Mouse (Mus musculus): Measurements from ENCODE around the gene Sox30. TPM values are rescaled to one million over a fixed set of nuclear protein-coding genes. Genes with fewer than 3 reads are reported as not detected.

Gene Sox30
- polyA plus RNA-seq, 1 experiment from 2014 or later = 0.17 TPM

DNA sequence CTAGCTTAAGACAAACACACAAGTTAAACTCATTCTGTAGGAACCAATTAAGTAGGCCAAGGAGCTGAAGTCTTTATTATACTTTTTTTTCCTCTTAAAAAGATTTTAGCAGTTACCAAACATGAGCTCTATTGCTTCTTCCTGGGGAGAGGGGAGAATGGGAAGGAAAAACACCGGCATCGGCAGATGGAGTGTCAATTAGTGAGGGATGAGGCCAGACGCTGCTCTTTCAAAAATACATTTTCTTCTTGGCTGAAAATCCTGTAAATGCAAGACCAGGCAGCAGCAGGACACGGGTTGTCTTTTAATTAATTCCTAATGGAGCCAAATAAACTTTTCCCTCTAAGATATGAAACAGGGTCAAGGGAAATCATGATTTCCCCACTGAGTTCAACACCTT is 33.3 kb upstream of the Sox30 start:
- Histone ChIP-seq H3K9ac (ENCODE audit: low read length) (no peak overlapping the region), H3K4me3 (ENCODE audit: low read depth, low read length) (no peak overlapping the region), H3K9me3 (ENCODE audit: control insufficient read depth, low read length) (no peaks in the 10 kb centered on the region), H3K36me3 (ENCODE audit: control insufficient read depth, insufficient read depth, low read length) (no peaks in the 10 kb centered on the region; the same call in 1 of the 2 replicates), H3K27me3 (ENCODE audit: control insufficient read depth, insufficient read depth, low read length) (no peaks in the 10 kb centered on the region), H3K4me1 (replicated peaks; ENCODE audit: control insufficient read depth, insufficient read depth, low read length) (peaks cover 2% of the 10 kb centered on the region; the same call in 1 of the 2 replicates), H3K27ac (ENCODE audit: low read depth, low read length) (no peak overlapping the region), H3K4me2 (ENCODE audit: low read depth, low read length, severe bottlenecking) (no peak overlapping the region)
- no peak for DNase-seq (ENCODE audit: low spot score)
- 86% methylated on average over 4 of the region's 4 CpGs for WGBS
- ATAC-seq (replicated peaks; ENCODE audit: low FRiP score) = no peak

GRCm38 (mm10) chr11:45947491-45947890 is 32.6 kb upstream of the Sox30 start:
- H3K9ac ChIP-seq (ENCODE audit: low read length) = no peak overlapping the region
- peaks cover 2% of the 10 kb centered on the region; the same call in 1 of the 2 replicates for H3K4me1 ChIP-seq (replicated peaks; ENCODE audit: control insufficient read depth, insufficient read depth, low read length)
- DNase-seq (ENCODE audit: low spot score) = no peak
- no peak for ATAC-seq (replicated peaks; ENCODE audit: low FRiP score)
- no peaks in the 10 kb centered on the region; the same call in 1 of the 2 replicates for H3K36me3 ChIP-seq (ENCODE audit: control insufficient read depth, insufficient read depth, low read length)
- no peaks in the 10 kb centered on the region for H3K27me3 ChIP-seq (ENCODE audit: control insufficient read depth, insufficient read depth, low read length)
- no peak overlapping the region for H3K4me2 ChIP-seq (ENCODE audit: low read depth, low read length, severe bottlenecking)
- whole genome bisulfite sequencing = 84% methylated on average over 2 of the region's 2 CpGs
- H3K9me3 ChIP-seq (ENCODE audit: control insufficient read depth, low read length) = no peaks in the 10 kb centered on the region
- H3K27ac ChIP-seq (ENCODE audit: low read depth, low read length) = no peak overlapping the region
- H3K4me3 ChIP-seq (ENCODE audit: low read depth, low read length) = no peak overlapping the region

DNA sequence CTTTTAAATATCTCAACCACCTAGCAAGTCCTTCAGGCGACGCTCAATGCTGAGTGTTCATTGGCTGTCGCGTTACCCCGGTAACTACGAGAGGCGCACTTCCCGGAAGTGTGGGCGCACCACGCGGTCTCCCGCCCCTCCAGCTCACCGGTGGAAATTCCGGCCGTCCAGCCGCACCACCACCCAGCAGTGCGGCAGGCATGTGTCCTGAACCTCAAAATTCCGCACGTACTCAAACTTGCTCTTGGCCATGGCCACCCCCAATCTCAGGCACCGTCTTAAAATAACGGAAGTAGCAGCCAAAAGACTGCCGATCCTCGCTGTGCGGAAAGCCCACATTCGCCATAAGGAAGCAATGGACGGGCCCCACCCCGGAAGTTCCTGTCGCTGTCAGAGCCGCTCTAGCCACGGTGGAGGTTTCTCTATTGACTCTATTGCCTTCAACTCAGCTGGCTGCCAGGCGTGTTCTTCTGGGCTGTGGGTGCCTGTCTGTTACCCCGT is 24.9 kb upstream of the Sox30 start, which contains the start of gene Thg1l:
TSS of gene Thg1l (minus strand) at position 368 of the 501 bp plus-strand sequence.
- H3K4me3 ChIP-seq (ENCODE audit: low read depth, low read length) = peak within 1 kb of the TSS; percentile 65
- peak within 1 kb of the TSS; percentile 40 for H3K4me2 ChIP-seq (ENCODE audit: low read depth, low read length, severe bottlenecking)
- ATAC-seq (replicated peaks; ENCODE audit: low FRiP score) (peak; percentile 98), DNase-seq (ENCODE audit: low spot score) (peak; percentile 92)
- no peaks in the 10 kb centered on the region for H3K27me3 ChIP-seq (ENCODE audit: control insufficient read depth, insufficient read depth, low read length)
- no peaks in the 10 kb centered on the region for H3K9me3 ChIP-seq (ENCODE audit: control insufficient read depth, low read length)
- H3K36me3 ChIP-seq (ENCODE audit: control insufficient read depth, insufficient read depth, low read length) = no peaks in the 10 kb centered on the region; the same call in 1 of the 2 replicates
- under 1% methylated on average over 32 of the region's 32 CpGs for WGBS
- H3K4me1 ChIP-seq (replicated peaks; ENCODE audit: control insufficient read depth, insufficient read depth, low read length) = no peaks in the 10 kb centered on the region
- H3K9ac ChIP-seq (ENCODE audit: low read length) = peak within 1 kb of the TSS; percentile 58
- H3K27ac ChIP-seq (ENCODE audit: low read depth, low read length) = no peak within 1 kb of the TSS

- Histone ChIP-seq H3K27me3 (ENCODE audit: control insufficient read depth, insufficient read depth, low read length) (no peaks in the 10 kb centered on the region), H3K9me3 (ENCODE audit: control insufficient read depth, low read length) (no peaks in the 10 kb centered on the region), H3K4me1 (replicated peaks; ENCODE audit: control insufficient read depth, insufficient read depth, low read length) (no peaks in the 10 kb centered on the region), H3K4me2 (ENCODE audit: low read depth, low read length, severe bottlenecking) (no peak overlapping the region), H3K36me3 (ENCODE audit: control insufficient read depth, insufficient read depth, low read length) (no peaks in the 10 kb centered on the region), H3K27ac (ENCODE audit: low read depth, low read length) (no peak overlapping the region), H3K4me3 (ENCODE audit: low read depth, low read length) (no peak overlapping the region), H3K9ac (ENCODE audit: low read length) (no peak overlapping the region)
- ATAC-seq (replicated peaks; ENCODE audit: low FRiP score) = no peak
- WGBS = 85% methylated on average over 3 of the region's 3 CpGs
- no peak for DNase-seq (ENCODE audit: low spot score)
These were observed 20.5 kb upstream of the Sox30 start for GRCm38 (mm10) chr11:45959598-45959997.

DNA sequence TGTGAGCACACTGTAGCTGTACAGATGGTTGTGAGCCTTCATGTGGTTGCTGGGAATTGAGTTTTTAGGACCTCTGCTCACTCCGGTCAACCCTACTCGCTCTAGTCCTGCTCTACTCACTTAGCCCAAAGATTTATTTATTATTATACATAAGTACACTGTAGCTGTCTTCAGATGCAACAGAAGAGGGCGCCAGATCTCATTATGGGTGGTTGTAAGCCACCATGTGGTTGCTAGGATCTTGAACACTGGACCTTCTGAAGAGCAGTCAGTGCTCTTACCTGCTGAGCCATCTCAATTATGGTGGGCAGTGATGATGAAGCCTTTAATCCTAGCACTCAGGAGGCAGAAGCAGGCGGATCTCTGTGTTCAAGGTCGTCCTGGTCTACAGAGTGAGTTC is 20.1 kb upstream of the Sox30 start:
- Histone ChIP-seq H3K36me3 (ENCODE audit: control insufficient read depth, insufficient read depth, low read length) (no peaks in the 10 kb centered on the region), H3K4me2 (ENCODE audit: low read depth, low read length, severe bottlenecking) (no peak overlapping the region), H3K4me3 (ENCODE audit: low read depth, low read length) (no peak overlapping the region), H3K4me1 (replicated peaks; ENCODE audit: control insufficient read depth, insufficient read depth, low read length) (no peaks in the 10 kb centered on the region), H3K9me3 (ENCODE audit: control insufficient read depth, low read length) (no peaks in the 10 kb centered on the region), H3K27me3 (ENCODE audit: control insufficient read depth, insufficient read depth, low read length) (no peaks in the 10 kb centered on the region), H3K9ac (ENCODE audit: low read length) (no peak overlapping the region), H3K27ac (ENCODE audit: low read depth, low read length) (no peak overlapping the region)
- no peak for ATAC-seq (replicated peaks; ENCODE audit: low FRiP score)
- DNase-seq (ENCODE audit: low spot score) = no peak
- 80% methylated on average over 5 of the region's 5 CpGs for WGBS

DNA sequence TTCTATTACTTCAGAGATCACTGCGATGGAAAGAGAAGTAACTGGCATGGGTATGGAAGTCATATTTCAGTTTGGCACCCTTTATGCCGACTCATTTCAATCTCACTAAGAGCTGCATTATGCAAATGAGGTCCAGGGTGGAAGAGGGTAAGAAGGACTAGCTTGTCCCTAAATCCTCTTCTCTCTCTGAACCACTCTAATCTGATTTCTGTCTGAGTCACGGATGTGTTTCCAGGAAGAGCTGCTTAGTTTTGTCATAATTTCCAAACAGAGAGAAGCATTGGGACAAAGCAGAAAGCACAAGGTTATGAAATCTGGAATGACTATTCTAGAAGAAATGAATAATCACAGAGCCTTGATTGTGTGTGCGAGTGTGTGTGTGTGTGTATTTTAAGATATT is 13.2 kb upstream of the Sox30 start:
- H3K4me2 ChIP-seq (ENCODE audit: low read depth, low read length, severe bottlenecking) = no peak overlapping the region
- H3K36me3 ChIP-seq (ENCODE audit: control insufficient read depth, insufficient read depth, low read length) = no peaks in the 10 kb centered on the region

GRCm38 (mm10) chr11:45968466-45968865 is 11.6 kb upstream of the Sox30 start:
- Histone ChIP-seq H3K4me3 (ENCODE audit: low read depth, low read length) (no peak overlapping the region), H3K9me3 (ENCODE audit: control insufficient read depth, low read length) (no peaks in the 10 kb centered on the region), H3K36me3 (ENCODE audit: control insufficient read depth, insufficient read depth, low read length) (no peaks in the 10 kb centered on the region), H3K27ac (ENCODE audit: low read depth, low read length) (no peak overlapping the region), H3K9ac (ENCODE audit: low read length) (no peak overlapping the region), H3K4me1 (replicated peaks; ENCODE audit: control insufficient read depth, insufficient read depth, low read length) (no peaks in the 10 kb centered on the region), H3K4me2 (ENCODE audit: low read depth, low read length, severe bottlenecking) (no peak overlapping the region), H3K27me3 (ENCODE audit: control insufficient read depth, insufficient read depth, low read length) (no peaks in the 10 kb centered on the region)
- no peak for ATAC-seq (replicated peaks; ENCODE audit: low FRiP score)
- no peak for DNase-seq (ENCODE audit: low spot score)
- WGBS = 90% methylated on average over 3 of the region's 3 CpGs

More for the DNA sequence above, 13.2 kb upstream of the Sox30 start:
- Histone ChIP-seq H3K9me3 (ENCODE audit: control insufficient read depth, low read length) (no peaks in the 10 kb centered on the region), H3K4me3 (ENCODE audit: low read depth, low read length) (no peak overlapping the region), H3K27me3 (ENCODE audit: control insufficient read depth, insufficient read depth, low read length) (no peaks in the 10 kb centered on the region), H3K9ac (ENCODE audit: low read length) (no peak overlapping the region), H3K27ac (ENCODE audit: low read depth, low read length) (no peak overlapping the region), H3K4me1 (replicated peaks; ENCODE audit: control insufficient read depth, insufficient read depth, low read length) (no peaks in the 10 kb centered on the region)
- DNase-seq (ENCODE audit: low spot score) (no peak), ATAC-seq (replicated peaks; ENCODE audit: low FRiP score) (no peak)
- WGBS = 88% methylated on average over 4 of the region's 4 CpGs

DNA sequence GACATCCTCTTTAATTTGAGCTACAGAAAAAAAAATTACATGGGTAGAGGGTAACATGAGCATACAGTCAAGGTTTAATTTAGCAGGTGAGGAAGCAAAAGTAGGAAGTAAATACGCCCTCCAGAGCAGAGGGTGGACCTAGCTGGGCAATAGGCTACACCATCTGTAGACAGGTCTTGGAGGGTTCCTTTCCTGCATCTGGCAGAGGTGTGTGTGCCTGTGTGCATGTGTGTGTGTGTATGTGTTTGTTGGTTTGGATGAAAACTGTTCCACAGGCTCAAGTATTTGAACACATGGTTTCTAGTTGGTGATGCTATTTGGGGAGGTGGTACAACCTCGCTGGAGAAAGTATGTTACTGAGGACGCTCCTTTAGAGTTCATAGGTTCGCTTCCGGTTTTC is 6.5 kb upstream of the Sox30 start:
- WGBS = 84% methylated on average over 5 of the region's 5 CpGs
- H3K27ac ChIP-seq (ENCODE audit: low read depth, low read length) = no peak overlapping the region
- no peak overlapping the region for H3K4me2 ChIP-seq (ENCODE audit: low read depth, low read length, severe bottlenecking)
- H3K4me3 ChIP-seq (ENCODE audit: low read depth, low read length) = no peak overlapping the region
- no peaks in the 10 kb centered on the region for H3K27me3 ChIP-seq (ENCODE audit: control insufficient read depth, insufficient read depth, low read length)
- no peak for ATAC-seq (replicated peaks; ENCODE audit: low FRiP score)
- no peaks in the 10 kb centered on the region for H3K4me1 ChIP-seq (replicated peaks; ENCODE audit: control insufficient read depth, insufficient read depth, low read length)
- no peak for DNase-seq (ENCODE audit: low spot score)
- H3K36me3 ChIP-seq (ENCODE audit: control insufficient read depth, insufficient read depth, low read length) = no peaks in the 10 kb centered on the region
- no peaks in the 10 kb centered on the region for H3K9me3 ChIP-seq (ENCODE audit: control insufficient read depth, low read length)
- no peak overlapping the region for H3K9ac ChIP-seq (ENCODE audit: low read length)

DNA sequence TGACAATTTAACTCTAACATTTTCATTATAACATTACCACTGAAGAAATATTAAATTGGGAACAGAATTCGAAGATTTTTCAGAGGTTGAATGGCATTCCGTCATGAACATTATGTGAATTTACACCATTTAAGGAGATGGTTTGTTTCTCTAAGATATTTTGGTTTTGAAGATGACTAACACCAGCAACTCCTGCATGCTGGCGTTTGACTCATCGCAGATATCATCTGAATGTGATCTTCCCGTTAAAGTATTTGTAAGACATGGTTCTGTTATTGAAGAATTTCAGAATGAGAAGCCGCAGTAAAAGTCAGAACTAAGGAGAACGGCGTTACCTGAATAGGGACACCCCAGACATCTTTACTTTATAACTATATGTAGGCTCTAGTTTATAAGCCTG is 5.6 kb upstream of the Sox30 start:
- Histone ChIP-seq H3K27me3 (ENCODE audit: control insufficient read depth, insufficient read depth, low read length) (peaks cover 3% of the 10 kb centered on the region; the same call in 1 of the 2 replicates), H3K9ac (ENCODE audit: low read length) (no peak overlapping the region), H3K36me3 (ENCODE audit: control insufficient read depth, insufficient read depth, low read length) (no peaks in the 10 kb centered on the region), H3K4me2 (ENCODE audit: low read depth, low read length, severe bottlenecking) (no peak overlapping the region), H3K4me3 (ENCODE audit: low read depth, low read length) (no peak overlapping the region), H3K9me3 (ENCODE audit: control insufficient read depth, low read length) (no peaks in the 10 kb centered on the region; the same call in 1 of the 2 replicates), H3K4me1 (replicated peaks; ENCODE audit: control insufficient read depth, insufficient read depth, low read length) (no peaks in the 10 kb centered on the region), H3K27ac (ENCODE audit: low read depth, low read length) (no peak overlapping the region)
- ATAC-seq (replicated peaks; ENCODE audit: low FRiP score) (no peak), DNase-seq (ENCODE audit: low spot score) (no peak)
- WGBS = 90% methylated on average over 8 of the region's 8 CpGs
